Mouse (Mus musculus) liver, embryonic 14.5 days (tissue): ENCODE data around the gene Nhs. TPM values are rescaled to one million over a fixed set of nuclear protein-coding genes. Genes with fewer than 3 reads are reported as not detected.
"Not testable (repeated sequence)": the region's sequence is repeated elsewhere in the genome, so short reads cannot be mapped to it uniquely, and the experiment has no call there.

ENCODE experiments used
- ATAC-seq: fragments of 200-750 bp; cut with Nextera tagmentation; 2 replicates; pipeline ENCODE4 v1.8.0; 2017; ENCODE audit warnings: moderate number of reproducible peaks, mild to moderate bottlenecking, moderate library complexity; ENCODE audit not compliant: insufficient read depth
- DNase-seq, 3 experiments: peaks; one replicate each; pipeline ENCODE4 v3.0.0-alpha.2; 2012 to 2013; ENCODE audit warnings: low read depth in 3 of 3, low spot score in 3 of 3
- H3K27ac ChIP-seq: fragments of 300-500 bp; sonication (generic); 2 replicates; pipeline ENCODE4 v1.5.1; 2014; ENCODE audit warnings: moderate library complexity, mild to moderate bottlenecking, control low read depth, inconsistent platforms
- H3K27me3 ChIP-seq: fragments of 300-500 bp; sonication (generic); 2 replicates; pipeline ENCODE4 v1.6.1; 2014; ENCODE audit warnings: mild to moderate bottlenecking, low read length, moderate library complexity; ENCODE audit not compliant: control insufficient read depth, insufficient read depth
- H3K36me3 ChIP-seq: fragments of 300-500 bp; sonication (generic); replicated peaks from 2 replicates; pipeline ENCODE4 v1.6.1; 2014; ENCODE audit warnings: low read depth; ENCODE audit not compliant: control insufficient read depth, insufficient read depth
- H3K4me1 ChIP-seq, 2 experiments: fragments of 200-500 bp in 1 of 2; fragments of 300-500 bp in 1 of 2; sonication (generic) in 1 of 2; replicated peaks; 2 replicates each; pipeline ENCODE4 v1.6.1; 2012 to 2014; ENCODE audit warnings: antibody characterized with exemption in 1 of 2, inconsistent platforms in 1 of 2, low read length in 1 of 2; ENCODE audit not compliant: control insufficient read depth in 2 of 2, insufficient read depth in 2 of 2
- H3K4me2 ChIP-seq: fragments of 300-500 bp; sonication (generic); 2 replicates; pipeline ENCODE4 v1.6.1; 2014; ENCODE audit warnings: low read depth, mild to moderate bottlenecking, control low read depth, moderate library complexity
- H3K4me3 ChIP-seq, 2 experiments: fragments of 200-500 bp in 1 of 2; fragments of 300-500 bp in 1 of 2; sonication (generic) in 1 of 2; 2 replicates each; pipeline ENCODE4 v1.5.1; 2012 to 2014; ENCODE audit warnings: low read depth in 2 of 2, low read length in 2 of 2, mild to moderate bottlenecking in 2 of 2, control low read depth in 1 of 2, inconsistent platforms in 1 of 2, moderate library complexity in 1 of 2; ENCODE audit not compliant: insufficient read depth in 1 of 2
- H3K9ac ChIP-seq: fragments of 300-500 bp; sonication (generic); replicated peaks from 2 replicates; pipeline ENCODE4 v1.6.1; 2014; ENCODE audit warnings: mild to moderate bottlenecking, control low read depth, moderate library complexity
- H3K9me3 ChIP-seq: fragments of 300-500 bp; sonication (generic); 2 replicates; pipeline ENCODE4 v1.6.1; 2016; ENCODE audit warnings: low read length, mixed read lengths; ENCODE audit not compliant: control insufficient read depth
- CTCF ChIP-seq: IDR thresholded peaks from 2 replicates; pipeline ENCODE4 v1.5.1; 2016; ENCODE audit warnings: antibody characterized with exemption, low read depth, control low read depth
- EP300 ChIP-seq: IDR thresholded peaks from 2 replicates; pipeline ENCODE4 v1.6.1; 2016; ENCODE audit warnings: antibody characterized with exemption, low read depth
- WGBS: fragments of 180-500 bp; shearing (Covaris S2); extraction: QIAGEN DNeasy Blood & Tissue Kit; methylation state at CpG from one replicate; pipeline ENCODE4 v1.1.7; 2014; ENCODE audit not compliant: insufficient replicate concordance; 5-methylcytosine and 5-hydroxymethylcytosine counted together
- polyA plus RNA-seq, 2 experiments: library from polyadenylated mRNA; depleted of rRNA in 1 of 2; stranded (reverse) in 1 of 2; unstranded in 1 of 2; fragments of >200 nt; fragmentation: Nextera tagmentation in 1 of 2; extraction: Ambion mirVana in 1 of 2; gene quantifications; 2 replicates each; pipeline versions ENCODE4 v1.2.1 to v1.2.3; 2012 to 2014

Nhs gene
- polyA plus RNA-seq, 2 experiments: 0.04 to 0.06 TPM

- Histone ChIP-seq H3K9me3 (no peaks in the 10 kb centered on the region), H3K9ac (no peak overlapping the region), H3K4me1 (no peaks in the 10 kb centered on the region), H3K27me3 (no peaks in the 10 kb centered on the region), H3K36me3 (no peaks in the 10 kb centered on the region), H3K4me3 (no peak overlapping the region), H3K27ac (no peak overlapping the region), H3K4me2 (no peak overlapping the region)
- ATAC-seq: no peak
- TF ChIP-seq EP300: no peak
- no peak for TF ChIP-seq CTCF
- DNase-seq: no peak
Measured at GRCm38 (mm10) chrX:161873511-161873910, 286.0 kb downstream of the Nhs start.

DNA sequence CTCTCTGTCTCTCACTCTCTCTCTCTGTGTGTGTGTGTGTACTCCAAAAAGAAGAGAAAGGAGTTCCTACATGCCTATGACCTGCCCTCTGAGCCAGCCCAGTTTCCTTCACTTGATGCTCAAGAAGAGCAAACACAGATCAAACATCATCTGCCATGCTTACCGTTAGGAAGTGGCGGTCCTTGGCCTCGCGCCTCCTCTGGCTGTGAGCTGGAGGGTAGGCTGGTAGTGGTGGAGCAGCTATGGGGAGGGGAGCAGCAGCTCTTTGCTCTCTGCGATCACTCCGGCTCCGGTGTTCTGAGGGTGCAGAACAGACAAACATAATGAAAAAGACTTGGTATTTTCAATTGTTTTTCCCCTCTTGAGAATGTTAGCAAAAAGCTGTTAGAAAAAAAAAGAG is 288.2 kb downstream of the Nhs start:
- Histone ChIP-seq H3K36me3 (no peaks in the 10 kb centered on the region), H3K9ac (no peak overlapping the region), H3K4me3 (no peak overlapping the region), H3K9me3 (no peaks in the 10 kb centered on the region), H3K27ac (no peak overlapping the region), H3K4me2 (no peak overlapping the region), H3K27me3 (no peaks in the 10 kb centered on the region), H3K4me1 (no peaks in the 10 kb centered on the region)
- DNase-seq: no peak
- no peak for TF ChIP-seq CTCF
- no peak for TF ChIP-seq EP300
- no peak for ATAC-seq
- 72% methylated on average over 7 of the region's 7 CpGs for WGBS

DNA sequence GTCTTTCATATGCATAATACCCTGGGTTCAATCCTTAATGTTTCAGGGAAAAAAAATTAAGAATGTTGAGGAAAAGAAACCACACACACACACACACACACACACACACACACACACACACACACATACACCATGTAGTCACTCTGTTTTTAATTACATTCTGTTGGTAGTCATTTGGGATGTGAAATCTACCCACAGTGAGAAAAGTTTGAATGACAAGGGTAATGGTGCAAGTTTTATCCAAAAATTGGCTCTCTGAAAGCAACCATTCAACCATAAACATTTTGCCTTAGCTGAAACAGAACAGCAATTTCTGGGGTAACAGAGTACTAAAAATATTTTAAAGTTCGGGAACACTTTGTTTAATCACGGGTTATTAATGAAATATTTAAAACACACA is 303.9 kb downstream of the Nhs start:
- Histone ChIP-seq H3K4me1 (no peaks in the 10 kb centered on the region), H3K36me3 (no peaks in the 10 kb centered on the region), H3K9me3 (no peaks in the 10 kb centered on the region), H3K4me3 (no peak overlapping the region), H3K27ac (no peak overlapping the region), H3K4me2 (no peak overlapping the region), H3K9ac (no peak overlapping the region), H3K27me3 (no peaks in the 10 kb centered on the region)
- WGBS: 60% methylated on average over 2 of the region's 2 CpGs
- no peak for ATAC-seq
- no peak for DNase-seq
- no peak for TF ChIP-seq CTCF
- no peak for TF ChIP-seq EP300

DNA sequence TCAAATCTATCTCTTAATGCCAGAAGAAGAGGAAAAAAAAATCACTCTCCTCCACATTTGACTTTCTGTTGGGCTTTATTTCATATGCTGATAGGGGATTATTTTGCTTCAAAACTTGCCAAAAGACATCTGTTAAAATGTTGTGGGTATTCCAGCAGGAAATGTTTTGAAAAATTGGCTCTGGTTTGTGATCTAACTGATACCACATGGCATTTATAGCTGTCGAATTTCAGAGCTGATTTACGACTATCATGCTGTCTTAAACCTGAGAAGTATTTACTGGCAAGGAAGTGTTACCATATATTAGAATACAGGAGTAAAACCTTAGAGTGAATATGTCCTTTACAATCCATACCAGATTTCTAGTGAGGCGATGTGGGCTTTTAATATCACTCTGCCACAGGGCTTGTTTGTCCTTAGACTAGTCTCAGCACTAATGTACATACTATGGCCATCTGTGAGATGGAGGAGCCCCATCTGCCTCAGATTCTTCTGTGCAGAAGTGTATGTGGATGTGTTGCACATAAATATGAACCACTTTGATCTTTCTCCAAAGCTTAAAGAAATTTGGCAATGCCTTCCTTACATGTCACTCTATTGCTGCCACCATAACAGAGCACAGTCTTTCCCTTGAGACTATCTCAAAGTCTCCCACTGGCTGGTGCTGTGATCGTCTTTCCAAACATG is 305.8 kb downstream of the Nhs start:
- TF ChIP-seq EP300: no peak
- TF ChIP-seq CTCF: no peak
- WGBS: 55% methylated on average over 4 of the region's 4 CpGs
- no peak for DNase-seq

DNA sequence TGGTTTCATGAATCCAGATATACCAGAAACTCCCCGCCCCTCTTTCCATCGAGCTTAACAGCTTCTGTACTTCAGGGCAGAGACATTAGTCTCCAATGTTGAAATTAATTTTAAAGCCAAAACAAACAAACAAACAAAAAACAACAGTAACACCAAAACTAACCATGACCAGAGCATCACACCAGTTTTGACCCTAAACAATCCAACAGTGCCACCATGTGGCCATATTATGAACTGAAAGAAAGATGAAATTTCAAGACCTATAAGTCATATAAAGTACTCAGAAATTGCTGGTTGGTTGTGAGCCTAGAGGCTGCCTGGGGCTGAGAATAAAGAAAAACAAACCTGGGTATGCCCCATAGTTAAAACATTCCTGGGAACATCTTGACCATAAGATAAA is 333.3 kb downstream of the Nhs start:
- WGBS: 23% methylated on average over 2 of the region's 2 CpGs
- not testable (repeated sequence) for H3K9ac ChIP-seq, ATAC-seq, H3K4me1 ChIP-seq, H3K27me3 ChIP-seq, H3K9me3 ChIP-seq, H3K4me2 ChIP-seq, H3K4me3 ChIP-seq, H3K27ac ChIP-seq, H3K36me3 ChIP-seq
- peak; percentile 52; the same call in 1 of the 2 replicates for TF ChIP-seq CTCF
- DNase-seq: peak in 2 of 3 experiments; percentile 1 to 14

More for the DNA sequence above, 305.8 kb downstream of the Nhs start:
- ATAC-seq: no peak
- H3K4me2 ChIP-seq: no peak overlapping the region
- no peaks in the 10 kb centered on the region for H3K4me1 ChIP-seq
- no peak overlapping the region for H3K9ac ChIP-seq
- H3K36me3 ChIP-seq: no peaks in the 10 kb centered on the region
- no peaks in the 10 kb centered on the region for H3K9me3 ChIP-seq
- no peak overlapping the region for H3K4me3 ChIP-seq
- H3K27ac ChIP-seq: no peak overlapping the region
- H3K27me3 ChIP-seq: no peaks in the 10 kb centered on the region
